Comparison of ENCODE assay signal across 8 mouse cellular contexts in genomic region chr1:169531702-169532535, GRCm38 (mm10). TPM values are rescaled to one million over a fixed set of nuclear protein-coding genes. Genes with fewer than 3 reads are reported as not detected.
DNase-seq lines count a peak whose midpoint lies in the region; ATAC-seq and TF ChIP-seq lines count a peak whose summit lies in the region.

No protein-coding gene starts in this region.

- peak; percentile 88 for DNase-seq in 3T3-L1 (ENCODE audit: low read depth, low spot score)
- peak; percentile 75 for DNase-seq in gastrocnemius, adult 18-20 months (ENCODE audit: low spot score)
- peak; percentile 44 to 71 for DNase-seq in left cerebral cortex, adult 8-10 months (ENCODE audit: low spot score in 2 of 2)
- DNase-seq in spleen, adult 2 months (ENCODE audit: low read depth in 1 of 2, low spot score in 2 of 2) = peak; percentile 23 to 58

- no peak for TF ChIP-seq CTCF in spleen, adult 2 months (IDR thresholded peaks at IDR 0.05; ENCODE audit: extremely low read depth, insufficient read depth, insufficient read length, insufficient replicate concordance)

- peak overlapping the region; percentile 94 for H3K4me3 ChIP-seq in megakaryocyte, embryonic 14.5 days (replicated peaks)
- peak overlapping the region; percentile 55 for H3K4me3 ChIP-seq in spleen, adult 2 months (ENCODE audit: extremely low read depth, insufficient read depth, insufficient read length)

- peaks cover 16% of the 10 kb centered on the region for H3K4me1 ChIP-seq in megakaryocyte, embryonic 14.5 days
- no peaks in the 10 kb centered on the region for H3K4me1 ChIP-seq in spleen, adult 2 months (ENCODE audit: control insufficient read depth, insufficient read depth, insufficient read length)

- WGBS in spleen, adult 2 months = 12% methylated on average over 11 of the region's 11 CpGs

- peak; percentile 45 for ATAC-seq in activated CD4-positive, CD25-positive, alpha-beta regulatory T cell, adult 4 months
- ATAC-seq in common myeloid progenitor, adult 5-6 weeks (replicated peaks; ENCODE audit: low read depth, poor library complexity, severe bottlenecking) = peak; percentile 55
- peak; percentile 55 for ATAC-seq in inflammation-experienced regulatory T-cells, adult 6 months

- no peaks in the 10 kb centered on the region for H3K9me3 ChIP-seq in megakaryocyte, embryonic 14.5 days

- H3K27me3 ChIP-seq in megakaryocyte, embryonic 14.5 days (replicated peaks) = no peaks in the 10 kb centered on the region
- no peaks in the 10 kb centered on the region for H3K27me3 ChIP-seq in spleen, adult 2 months (ENCODE audit: control insufficient read depth, insufficient read depth, low read length)

- peaks cover 13% of the 10 kb centered on the region for H3K36me3 ChIP-seq in megakaryocyte, embryonic 14.5 days (replicated peaks; ENCODE audit: low read length)
- H3K36me3 ChIP-seq in spleen, adult 2 months (ENCODE audit: control insufficient read depth, insufficient read depth, low read length) = no peaks in the 10 kb centered on the region

- TF ChIP-seq POLR2A in spleen, adult 2 months (IDR thresholded peaks at IDR 0.05; ENCODE audit: low read depth, low read length) = no peak

- H3K27ac ChIP-seq in spleen, adult 2 months (ENCODE audit: insufficient read depth, low read length) = peak overlapping the region; percentile 55

RNA-seq across cellular contexts. Expression of gene Nuf2, which starts 0.7 kb away (rescaled TPM):
- polyA plus RNA-seq in activated CD4-positive, CD25-positive, alpha-beta regulatory T cell, adult 4 months (2017; shearing (Covaris generic)) = 10 to 100 TPM; 16.5 to 18.7 TPM
- 137 and 163 TPM in 2 replicates for total RNA-seq in common myeloid progenitor, adult 5-6 weeks (2017)
- total RNA-seq in gastrocnemius, adult 18-20 months (2021) = under 1 TPM in 1 of 2 experiments, not detected in 1; 0.34 TPM
- 10 to 100 TPM in 1 of 3 experiments, 1 to 10 TPM in 2; 4.3 to 46.6 (median 4.6) TPM for polyA plus RNA-seq in inflammation-experienced regulatory T-cells, adult 6 months (2017; shearing (Covaris generic))
- total RNA-seq in left cerebral cortex, adult 8-10 months (2022) = 1 to 10 TPM; 1.6 to 2.9 (median 2.2) TPM
- polyA plus RNA-seq in megakaryocyte, embryonic 14.5 days (2012; ENCODE audit: insufficient read depth, low replicate concordance) = 3.1 TPM in 1 of 2 replicates, not detected in the other
- polyA plus RNA-seq in spleen, adult 2 months (2012; rRNA removed) = 0.99 and 1.4 TPM in 2 replicates

Comparison
In these comparisons a context has a peak if more than half of its experiments do, and no peak if none do; other contexts are left out.
1. Peak in every context shown above with its lines: DNase-seq, ATAC-seq, H3K4me3 ChIP-seq and H3K27ac ChIP-seq.